Mouse (Mus musculus) ovary, postnatal 36 days (tissue): ENCODE measurements around the gene Myo5c.
A peak's percentile ranks its signal among the peaks of the same experiment; 100 is the strongest.

Source experiments
- DNase-seq: peaks from one replicate; pipeline ENCODE4 v3.0.0; 2022; ENCODE audit warnings: low spot score, mixed read lengths

Myo5c gene

GRCm38 (mm10) chr9:75282179-75282578 is 50.4 kb downstream of the Myo5c start:
- DNase-seq = no peak

DNA sequence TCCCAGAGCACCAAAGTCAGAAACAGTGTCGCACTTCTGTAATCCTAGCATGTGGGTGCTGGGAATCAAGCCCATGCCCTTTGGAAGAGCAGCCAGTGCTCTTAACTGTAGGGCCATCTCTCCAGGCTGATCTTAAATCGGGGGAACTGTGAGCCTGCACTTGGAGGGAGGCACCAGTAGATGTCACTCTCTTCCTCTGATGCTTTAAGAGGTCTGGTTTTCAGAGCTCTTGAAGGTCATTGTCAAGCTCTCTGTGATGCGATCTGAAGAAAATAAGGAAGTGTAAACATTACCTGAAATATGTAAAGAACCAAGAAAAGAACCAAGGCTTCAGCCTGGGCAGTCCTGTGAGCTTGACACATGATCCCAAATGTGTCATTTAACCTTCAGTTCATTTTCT is 51.0 kb downstream of the Myo5c start:
- DNase-seq = no peak

GRCm38 (mm10) chr9:75283636-75284035 is 51.8 kb downstream of the Myo5c start:
- no peak for DNase-seq

GRCm38 (mm10) chr9:75285363-75285762 is 53.5 kb downstream of the Myo5c start:
- no peak for DNase-seq

- DNase-seq = no peak
These were observed 55.8 kb downstream of the Myo5c start for GRCm38 (mm10) chr9:75287636-75288035.

DNA sequence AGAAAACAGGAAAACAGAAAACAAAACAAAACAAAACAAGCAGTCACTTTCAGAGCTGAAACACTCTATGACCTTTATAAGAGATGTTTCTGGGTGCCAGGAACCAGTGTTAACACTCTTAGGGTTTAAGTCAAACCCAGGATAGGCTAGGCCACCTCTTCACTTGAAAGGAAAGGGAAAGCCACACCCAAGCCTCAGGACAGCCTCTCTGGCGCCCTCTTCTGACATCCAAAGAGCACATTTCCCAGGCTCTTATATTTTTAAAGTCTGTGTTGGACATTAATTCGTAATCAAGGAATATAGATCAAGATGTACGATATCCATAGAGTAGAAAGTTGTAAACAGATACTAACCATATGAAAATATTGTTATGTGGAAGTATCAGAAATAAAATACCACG is 57.7 kb downstream of the Myo5c start:
- DNase-seq = no peak

GRCm38 (mm10) chr9:75299342-75299741 is 67.5 kb downstream of the Myo5c start:
- no peak for DNase-seq

- no peak for DNase-seq
These were observed 71.2 kb downstream of the Myo5c start for GRCm38 (mm10) chr9:75303033-75303432.

GRCm38 (mm10) chr9:75303701-75304261 is 72.0 kb downstream of the Myo5c start:
- DNase-seq = no peak

DNA sequence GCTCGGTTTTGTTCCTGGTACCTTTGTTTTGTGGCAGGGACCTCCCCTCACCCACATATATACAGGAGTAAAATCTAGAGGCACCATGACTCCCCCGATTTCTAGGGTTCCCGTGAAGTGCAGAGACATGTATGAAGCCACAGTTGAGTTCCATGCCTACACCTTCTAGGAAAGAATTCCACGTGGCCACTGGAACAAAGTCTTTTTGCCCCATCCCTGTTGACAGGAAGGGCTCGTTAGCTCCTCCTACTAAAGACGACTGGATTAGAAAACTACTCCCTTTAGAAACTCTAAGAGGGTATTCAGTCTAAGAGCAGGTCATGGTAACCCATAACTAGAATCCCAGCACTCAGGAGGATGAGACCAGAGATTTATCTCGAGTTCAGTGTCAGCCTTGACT is 72.5 kb downstream of the Myo5c start:
- DNase-seq = no peak

DNA sequence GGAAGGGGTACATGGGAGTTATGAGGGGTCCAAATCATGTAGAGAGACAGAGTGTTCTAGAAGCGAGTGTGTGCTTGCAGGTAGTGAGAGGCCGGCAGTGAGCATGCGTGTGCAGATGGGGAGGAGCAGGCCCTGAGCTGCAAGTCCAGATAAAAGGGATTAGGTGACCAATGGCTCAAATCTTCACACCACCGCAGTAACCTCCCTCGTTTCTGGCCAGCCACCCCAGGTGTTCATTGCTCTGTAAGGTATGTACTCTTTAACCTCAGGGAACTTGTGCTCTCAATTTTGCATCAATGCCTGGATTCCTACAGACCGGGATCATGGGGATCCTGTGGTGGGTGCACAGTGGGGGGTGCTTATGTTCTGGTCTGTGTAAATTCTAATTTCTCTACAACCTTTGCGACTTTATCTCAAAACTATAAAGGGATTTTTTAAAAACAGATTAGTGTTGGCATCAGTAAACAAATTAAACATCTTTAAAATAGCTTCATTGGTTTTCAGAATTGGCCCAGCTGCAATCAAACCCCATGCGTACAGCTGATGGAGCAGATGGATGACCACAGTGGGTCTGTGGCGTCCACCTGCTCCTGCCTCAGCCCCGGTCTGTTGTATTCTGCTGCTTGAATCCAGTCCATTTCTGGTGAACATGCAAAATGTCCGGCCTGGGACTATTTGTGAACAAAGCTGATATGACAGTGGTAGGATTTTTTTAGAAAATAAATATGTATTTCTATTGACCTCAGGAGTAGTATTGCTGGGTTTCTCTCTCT is 74.5 kb downstream of the Myo5c start, which contains the start of gene Gnb5:
Gnb5 (plus strand) TSS at position 163 of the 773 bp plus-strand sequence.
- DNase-seq = no peak

DNA sequence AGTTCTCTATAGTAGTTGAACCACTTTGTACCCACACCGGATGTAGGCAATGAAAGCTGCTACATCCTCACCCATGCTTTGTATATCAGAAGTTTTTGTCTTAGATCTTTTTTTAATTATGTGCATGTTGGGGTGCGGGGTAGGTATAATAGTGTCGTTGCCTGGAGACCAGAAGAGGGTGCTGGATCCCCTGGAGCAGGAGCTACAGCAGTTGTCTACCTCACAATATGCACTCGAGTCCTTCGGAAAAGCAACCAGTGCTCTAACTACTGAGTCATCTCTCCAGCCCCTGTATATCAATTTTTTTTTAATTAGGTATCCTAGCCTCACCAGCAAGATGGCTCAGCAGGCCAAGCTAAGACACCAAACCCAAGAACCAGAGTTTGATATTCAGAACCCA is 75.2 kb downstream of the Myo5c start:
- DNase-seq = no peak

DNA sequence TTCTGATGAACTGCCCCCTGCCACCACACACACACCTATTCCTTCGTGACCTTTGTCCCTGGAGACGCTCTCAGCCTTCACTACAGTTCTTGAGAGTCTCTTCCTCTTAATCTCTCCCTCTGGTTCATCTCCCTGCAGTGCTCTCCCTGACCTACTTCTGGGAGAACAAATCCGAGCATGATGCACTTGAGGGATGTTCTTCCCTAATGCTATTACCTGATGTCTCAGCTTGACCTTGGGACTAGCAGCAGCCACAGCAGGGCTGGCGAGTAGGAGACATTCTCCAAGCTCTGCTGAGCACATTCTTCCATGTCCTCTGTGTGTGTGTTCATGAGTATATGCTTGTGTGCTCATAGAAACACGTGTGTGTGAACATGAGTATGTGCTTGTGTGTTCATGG is 76.8 kb downstream of the Myo5c start:
- no peak for DNase-seq

GRCm38 (mm10) chr9:75312008-75312407 is 80.2 kb downstream of the Myo5c start:
- DNase-seq = peak; percentile 57

GRCm38 (mm10) chr9:75313138-75313831 is 81.5 kb downstream of the Myo5c start:
- no peak for DNase-seq

DNA sequence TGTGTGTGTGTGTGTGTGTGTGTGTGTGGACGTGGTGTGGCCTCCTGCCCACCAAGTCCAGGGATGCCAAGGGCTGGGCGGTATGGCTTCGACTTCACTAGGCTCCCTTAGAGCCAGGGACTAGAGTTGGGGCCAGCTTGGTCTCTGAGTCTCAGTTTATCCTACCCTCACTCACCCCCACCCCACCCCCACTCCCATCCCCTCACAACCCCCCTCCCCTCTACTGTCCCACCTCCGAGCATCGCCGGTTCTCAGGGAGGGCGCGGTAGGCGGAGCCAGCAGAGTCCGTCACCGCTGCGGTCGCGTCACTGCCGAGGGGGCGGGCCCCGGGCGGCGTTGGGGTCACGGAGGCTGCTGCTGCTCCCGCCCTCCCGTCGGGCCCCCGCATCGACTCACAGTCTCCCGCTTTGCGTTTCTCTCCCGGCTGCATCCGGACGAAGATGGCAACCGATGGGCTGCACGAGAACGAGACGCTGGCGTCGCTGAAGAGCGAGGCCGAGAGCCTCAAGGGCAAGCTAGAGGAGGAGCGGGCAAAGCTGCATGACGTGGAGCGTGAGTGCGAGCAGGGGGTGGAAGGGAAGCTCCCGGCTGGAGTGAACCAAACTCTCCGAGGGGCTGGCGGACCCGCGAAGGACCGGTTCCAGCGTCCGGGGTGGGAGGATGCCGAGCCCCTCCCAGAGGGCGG is 82.2 kb downstream of the Myo5c start:
- DNase-seq = peak; percentile 84

- DNase-seq = peak; percentile 10
These were observed 82.8 kb downstream of the Myo5c start for GRCm38 (mm10) chr9:75314517-75315105.

DNA sequence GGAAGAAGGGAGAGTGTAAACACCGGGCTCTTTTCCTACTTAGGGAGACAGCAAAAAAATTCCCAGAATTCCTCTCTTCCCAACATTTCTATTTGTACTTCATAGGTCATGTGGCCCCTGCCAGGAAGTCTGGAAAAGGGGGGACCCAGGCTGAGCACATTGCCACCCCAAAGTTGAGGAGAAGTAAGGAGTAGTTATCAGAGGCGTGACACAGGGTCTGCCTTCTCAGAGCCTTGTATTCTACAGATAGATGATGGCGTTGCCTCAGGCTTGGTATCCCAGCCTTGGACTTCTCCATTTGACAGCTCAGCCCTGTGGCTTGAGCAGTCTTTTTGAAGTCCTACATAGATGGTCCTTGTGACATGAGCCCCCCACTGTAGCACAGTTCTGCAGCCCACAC is 83.4 kb downstream of the Myo5c start:
- DNase-seq = no peak

DNA sequence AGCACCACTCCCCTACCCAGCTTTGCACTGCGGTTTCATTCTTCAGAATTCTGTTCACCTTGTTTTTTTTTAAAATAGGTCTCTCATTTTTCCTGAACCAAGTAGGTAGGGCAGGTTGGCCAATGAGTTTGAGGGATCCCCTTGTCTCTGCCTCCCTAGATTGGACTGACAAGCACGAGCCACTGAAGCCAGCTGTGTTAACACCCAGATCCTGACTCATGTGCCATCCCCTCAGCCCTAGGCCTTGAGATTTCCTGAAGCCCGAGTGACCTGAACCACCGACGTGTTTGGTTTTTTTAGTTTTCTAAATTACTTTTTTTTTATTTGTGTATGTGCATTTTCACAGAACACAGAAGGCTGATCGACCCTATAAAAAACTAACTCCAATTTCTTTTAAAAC is 85.0 kb downstream of the Myo5c start:
- no peak for DNase-seq

- no peak for DNase-seq
These were observed 86.4 kb downstream of the Myo5c start for GRCm38 (mm10) chr9:75318196-75318595.

DNA sequence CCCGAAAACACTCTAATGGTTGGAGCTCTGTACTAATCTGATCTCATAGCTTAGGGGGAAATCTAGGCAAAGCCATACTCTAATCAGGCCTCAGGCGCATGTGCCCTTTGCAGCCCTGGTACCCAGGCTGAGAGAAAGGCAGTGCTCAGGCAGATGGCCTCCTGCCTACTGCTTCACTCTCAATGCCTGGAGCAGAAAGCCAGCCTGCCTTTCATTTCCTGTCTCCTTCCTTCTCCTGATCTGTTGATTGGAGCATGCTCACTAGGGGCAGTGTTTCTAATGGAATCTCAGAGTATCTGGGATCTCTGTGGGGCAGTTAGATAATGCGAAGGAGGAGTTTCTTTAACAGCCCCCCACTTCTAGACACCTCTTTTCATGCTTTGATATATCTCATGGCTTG is 87.5 kb downstream of the Myo5c start:
- no peak for DNase-seq
